11 mouse cellular contexts compared by ENCODE assay signal in the genomic region with DNA sequence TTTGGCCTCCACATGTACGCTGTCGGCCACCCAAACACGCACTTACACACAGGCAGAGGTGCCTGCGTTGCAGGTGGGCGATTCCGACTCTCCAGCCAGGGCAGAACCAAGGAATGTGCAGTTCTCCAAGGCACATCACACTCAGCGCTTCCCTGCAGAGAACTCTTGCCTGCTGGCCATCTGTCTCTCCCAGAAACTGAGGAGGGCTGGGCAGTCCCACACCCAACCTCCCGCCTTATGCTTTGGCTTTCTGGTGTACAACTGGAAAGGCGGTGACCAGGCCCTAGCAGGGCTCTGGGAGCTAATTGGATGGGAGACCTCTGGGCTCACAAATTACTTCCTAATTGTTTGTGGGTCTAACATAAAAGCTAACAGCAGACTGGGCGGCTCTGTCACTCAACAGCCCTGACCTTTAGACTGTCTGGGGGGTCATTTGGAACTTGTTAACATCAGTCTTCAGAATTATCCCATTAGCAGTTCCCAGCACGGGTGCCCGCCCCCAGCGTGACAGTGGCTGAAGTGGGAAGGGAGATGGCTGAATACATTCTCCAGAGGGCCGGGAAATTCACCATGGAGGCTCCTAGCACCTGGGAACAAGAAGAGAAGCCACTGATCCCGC. TPM values are rescaled to one million over a fixed set of nuclear protein-coding genes. Genes with fewer than 3 reads are reported as not detected.
A peak's percentile ranks its signal among the peaks of the same experiment; 100 is the strongest.
DNase-seq lines count a peak whose midpoint lies in the region; ATAC-seq lines count a peak whose summit lies in the region.
"Had no signal": no experiment of that assay in that cellular context is flagged by ENCODE, and none has a peak within 500 bp of the region (broad histone marks: within the 10 kb centered on the region; RNA-seq: fewer than 3 reads in every experiment).

No protein-coding gene starts in this region.

- H3K36me3 ChIP-seq in hindbrain, embryonic 11.5 days (ENCODE audit: control insufficient read depth, insufficient read depth, low read length): no peaks in the 10 kb centered on the region
- no peaks in the 10 kb centered on the region for H3K36me3 ChIP-seq in hindbrain, embryonic 16.5 days (ENCODE audit: control insufficient read depth, insufficient read depth, low read length)
- H3K36me3 ChIP-seq in embryonic facial prominence, embryonic 11.5 days (replicated peaks; ENCODE audit: control insufficient read depth, insufficient read depth, low read depth, low read length): no peaks in the 10 kb centered on the region
- H3K36me3 ChIP-seq in midbrain, embryonic 15.5 days (replicated peaks): no peaks in the 10 kb centered on the region

- ATAC-seq in hindbrain, embryonic 11.5 days (ENCODE audit: low FRiP score): peak; percentile 25; the same call in 1 of the 2 replicates
- ATAC-seq in hindbrain, embryonic 16.5 days: no peak; the same call in 1 of the 2 replicates
- peak; percentile 68; the same call in 1 of the 2 replicates for ATAC-seq in cerebellum, adult (ENCODE audit: insufficient number of reproducible peaks, low FRiP score, low TSS enrichment)
- no peak for ATAC-seq in embryonic facial prominence, embryonic 11.5 days (replicated peaks; ENCODE audit: insufficient number of reproducible peaks, low FRiP score, low TSS enrichment, low read depth)
- ATAC-seq in midbrain, embryonic 15.5 days (replicated peaks): no peak

- H3K27me3 ChIP-seq in hindbrain, embryonic 11.5 days (ENCODE audit: control insufficient read depth, insufficient read depth, low read length): peaks cover 40% of the 10 kb centered on the region
- peaks cover 14% of the 10 kb centered on the region for H3K27me3 ChIP-seq in hindbrain, embryonic 16.5 days (replicated peaks; ENCODE audit: control insufficient read depth, insufficient read depth, low read length)
- peaks cover 5% of the 10 kb centered on the region; the same call in 1 of the 2 replicates for H3K27me3 ChIP-seq in embryonic facial prominence, embryonic 11.5 days (ENCODE audit: control insufficient read depth, insufficient read depth, low read length)
- H3K27me3 ChIP-seq in midbrain, embryonic 15.5 days (replicated peaks): peaks cover 20% of the 10 kb centered on the region

- H3K27ac ChIP-seq in hindbrain, embryonic 11.5 days (ENCODE audit: low read depth, low read length): no peak overlapping the region
- no peak overlapping the region for H3K27ac ChIP-seq in hindbrain, embryonic 16.5 days (ENCODE audit: low read depth, low read length)
- no peak overlapping the region; the same call in 1 of the 2 replicates for H3K27ac ChIP-seq in embryonic facial prominence, embryonic 11.5 days (replicated peaks; ENCODE audit: low read depth, low read length)
- H3K27ac ChIP-seq in midbrain, embryonic 15.5 days: no peak overlapping the region

- peak; percentile 43 for DNase-seq in hindbrain, embryonic 11.5 days (ENCODE audit: low spot score)
- DNase-seq in embryonic facial prominence, embryonic 11.5 days (ENCODE audit: low spot score): peak; percentile 35
- no peak for DNase-seq in frontal cortex, postnatal 25 days (ENCODE audit: low spot score in 2 of 2)
- no peak for DNase-seq in gastrocnemius, postnatal 14 days
- no peak for DNase-seq in ovary, postnatal 36 days (ENCODE audit: low spot score)

- no peak overlapping the region; the same call in 1 of the 2 replicates for H3K9ac ChIP-seq in hindbrain, embryonic 11.5 days (ENCODE audit: low read depth, low read length)
- no peak overlapping the region for H3K9ac ChIP-seq in hindbrain, embryonic 16.5 days (ENCODE audit: low read depth, low read length)
- H3K9ac ChIP-seq in embryonic facial prominence, embryonic 11.5 days (replicated peaks; ENCODE audit: low read length): peak overlapping the region; percentile 34
- H3K9ac ChIP-seq in midbrain, embryonic 15.5 days: peak overlapping the region; percentile 21; the same call in 1 of the 2 replicates

- WGBS in hindbrain, embryonic 11.5 days: 29% methylated on average over 15 of the region's 15 CpGs
- WGBS in hindbrain, embryonic 16.5 days: 32% methylated on average over 15 of the region's 15 CpGs
- 31% methylated on average over 15 of the region's 15 CpGs for WGBS in embryonic facial prominence, embryonic 11.5 days
- WGBS in midbrain, embryonic 15.5 days: 39% methylated on average over 15 of the region's 15 CpGs

- H3K4me2 ChIP-seq in hindbrain, embryonic 11.5 days (replicated peaks; ENCODE audit: low read depth, low read length): no peak overlapping the region
- no peak overlapping the region for H3K4me2 ChIP-seq in hindbrain, embryonic 16.5 days (ENCODE audit: low read length)
- H3K4me2 ChIP-seq in embryonic facial prominence, embryonic 11.5 days (ENCODE audit: low read depth, low read length): no peak overlapping the region
- H3K4me2 ChIP-seq in midbrain, embryonic 15.5 days: no peak overlapping the region

- H3K4me3 ChIP-seq in hindbrain, embryonic 11.5 days (ENCODE audit: low read depth, low read length): no peak overlapping the region
- no peak overlapping the region for H3K4me3 ChIP-seq in hindbrain, embryonic 16.5 days (ENCODE audit: low read length)
- H3K4me3 ChIP-seq in embryonic facial prominence, embryonic 11.5 days (ENCODE audit: low read depth, low read length): no peak overlapping the region
- H3K4me3 ChIP-seq in midbrain, embryonic 15.5 days: no peak overlapping the region

- intact Hi-C loops in gastrocnemius, postnatal 14 days (cut with DNase I; ENCODE audit: low total_unique reads): no loop called here

- H3K9me3 ChIP-seq in hindbrain, embryonic 11.5 days (ENCODE audit: control insufficient read depth, low read length): no peaks in the 10 kb centered on the region
- H3K9me3 ChIP-seq in hindbrain, embryonic 16.5 days (ENCODE audit: control insufficient read depth, low read length): no peaks in the 10 kb centered on the region
- H3K9me3 ChIP-seq in embryonic facial prominence, embryonic 11.5 days (replicated peaks; ENCODE audit: control insufficient read depth, low read length): no peaks in the 10 kb centered on the region
- no peaks in the 10 kb centered on the region for H3K9me3 ChIP-seq in midbrain, embryonic 15.5 days

- 0 out of 2 replicates have a peak, but pooled peaks cover 8% of the 10 kb centered on the region for H3K4me1 ChIP-seq in hindbrain, embryonic 11.5 days (replicated peaks; ENCODE audit: control insufficient read depth, insufficient read depth, low read length)
- H3K4me1 ChIP-seq in hindbrain, embryonic 16.5 days (ENCODE audit: control insufficient read depth, insufficient read depth, low read depth, low read length): peaks cover 8% of the 10 kb centered on the region; the same call in 1 of the 2 replicates
- H3K4me1 ChIP-seq in embryonic facial prominence, embryonic 11.5 days (ENCODE audit: control insufficient read depth, insufficient read depth, low read length): peaks cover 18% of the 10 kb centered on the region
- H3K4me1 ChIP-seq in midbrain, embryonic 15.5 days: peaks cover 24% of the 10 kb centered on the region

RNA-seq across cellular contexts. Expression of gene Barhl1, which starts 57.5 kb away (rescaled TPM):
- polyA plus RNA-seq in hindbrain, embryonic 11.5 days (2014; fragmentation: Nextera tagmentation; extraction: Ambion mirVana): 9.4 and 9.9 TPM in 2 replicates
- polyA plus RNA-seq in hindbrain, embryonic 16.5 days (2015; fragmentation: Nextera tagmentation; extraction: Ambion mirVana): 27.3 and 29.3 TPM in 2 replicates
- polyA plus RNA-seq in embryonic facial prominence, embryonic 11.5 days (2014; fragmentation: Nextera tagmentation; extraction: Ambion mirVana): 0.83 and 0.89 TPM in 2 replicates
- polyA plus RNA-seq in midbrain, embryonic 15.5 days (2015; fragmentation: Nextera tagmentation; extraction: Ambion mirVana): 53.5 and 77.8 TPM in 2 replicates
- total RNA-seq in gastrocnemius, postnatal 14 days (2021): not detected
- total RNA-seq: gastrocnemius, adult 8-10 months; hematopoietic stem cell, adult 5-6 weeks; left cerebral cortex, postnatal 36 days had no signal

Comparison
In these comparisons a context has a peak if more than half of its experiments do, and no peak if none do; other contexts are left out.
1. ATAC-seq: peak in hindbrain, embryonic 11.5 days (single experiment) and cerebellum, adult (single experiment); none in hindbrain, embryonic 16.5 days (single experiment), embryonic facial prominence, embryonic 11.5 days (single experiment) and midbrain, embryonic 15.5 days (single experiment).
2. DNase-seq: peak in hindbrain, embryonic 11.5 days (single experiment) and embryonic facial prominence, embryonic 11.5 days (single experiment); none in frontal cortex, postnatal 25 days (0 of 2), gastrocnemius, postnatal 14 days (single experiment) and ovary, postnatal 36 days (single experiment).
3. H3K9ac ChIP-seq: peak in embryonic facial prominence, embryonic 11.5 days (single experiment) and midbrain, embryonic 15.5 days (single experiment); none in hindbrain, embryonic 11.5 days (single experiment) and hindbrain, embryonic 16.5 days (single experiment).